Mouse (Mus musculus) limb, embryonic 15.5 days (tissue): Measurements from ENCODE around the gene Antxr1. TPM values are rescaled to one million over a fixed set of nuclear protein-coding genes. Genes with fewer than 3 reads are reported as not detected.

Source experiments
- ATAC-seq: fragments of 200-750 bp; cut with Nextera tagmentation; 2 replicates; pipeline ENCODE4 v1.8.0; 2017; ENCODE audit warnings: low read depth, moderate TSS enrichment; ENCODE audit not compliant: insufficient number of reproducible peaks, low FRiP score, low TSS enrichment
- H3K27ac ChIP-seq: fragments of 300-500 bp; sonication (generic); 2 replicates; pipeline ENCODE4 v1.5.1; 2015; ENCODE audit warnings: moderate library complexity, mild to moderate bottlenecking, inconsistent platforms
- H3K27me3 ChIP-seq: fragments of 300-500 bp; sonication (generic); 2 replicates; pipeline ENCODE4 v1.6.1; 2015; ENCODE audit warnings: inconsistent platforms
- H3K36me3 ChIP-seq: fragments of 300-500 bp; sonication (generic); 2 replicates; pipeline ENCODE4 v1.6.1; 2015; ENCODE audit warnings: inconsistent platforms
- H3K4me1 ChIP-seq: fragments of 300-500 bp; sonication (generic); 2 replicates; pipeline ENCODE4 v1.6.1; 2015; ENCODE audit warnings: inconsistent platforms
- H3K4me2 ChIP-seq: fragments of 300-500 bp; sonication (generic); 2 replicates; pipeline ENCODE4 v1.6.1; 2015; ENCODE audit warnings: mild to moderate bottlenecking, inconsistent platforms
- H3K4me3 ChIP-seq: fragments of 300-500 bp; sonication (generic); 2 replicates; pipeline ENCODE4 v1.5.1; 2015; ENCODE audit warnings: mild to moderate bottlenecking, inconsistent platforms
- H3K9ac ChIP-seq: fragments of 300-500 bp; sonication (generic); 2 replicates; pipeline ENCODE4 v1.6.1; 2015; ENCODE audit warnings: inconsistent platforms
- H3K9me3 ChIP-seq: fragments of 300-500 bp; sonication (generic); 2 replicates; pipeline ENCODE4 v1.6.1; 2016; ENCODE audit warnings: inconsistent platforms
- WGBS: fragments of 180-500 bp; shearing (Covaris S2); methylation state at CpG from one replicate; pipeline ENCODE4 v1.1.7; 2015; 5-methylcytosine and 5-hydroxymethylcytosine counted together
- polyA plus RNA-seq: library from polyadenylated mRNA; unstranded; fragments of >200 nt; fragmentation: Nextera tagmentation; extraction: Ambion mirVana; gene quantifications from 2 replicates; pipeline ENCODE4 v1.2.1, GENCODE M21; 2015

Antxr1 gene
- polyA plus RNA-seq: 19.1 and 21.7 TPM in 2 replicates

- Histone ChIP-seq H3K36me3 (no peaks in the 10 kb centered on the region), H3K27me3 (no peaks in the 10 kb centered on the region), H3K4me2 (peak within 1 kb of the TSS; percentile 68), H3K4me1 (peaks cover 34% of the 10 kb centered on the region), H3K27ac (peak within 1 kb of the TSS; percentile 96), H3K9me3 (no peaks in the 10 kb centered on the region), H3K9ac (peak within 1 kb of the TSS; percentile 87), H3K4me3 (peak within 1 kb of the TSS; percentile 85)
- WGBS: under 1% methylated on average over 54 of the region's 54 CpGs
- peak; percentile 78 for ATAC-seq
Measured at GRCm38 (mm10) chr6:87335091-87335934, at the start of gene Antxr1. TSS of gene Antxr1 (minus strand) at chr6:87335821.

- Histone ChIP-seq H3K27ac (no peak overlapping the region), H3K27me3 (peaks cover 6% of the 10 kb centered on the region; the same call in 1 of the 2 replicates), H3K9ac (no peak overlapping the region), H3K4me1 (peaks cover 11% of the 10 kb centered on the region; the same call in 1 of the 2 replicates), H3K4me3 (peak overlapping the region; percentile 32; the same call in 1 of the 2 replicates), H3K36me3 (no peaks in the 10 kb centered on the region), H3K9me3 (no peaks in the 10 kb centered on the region), H3K4me2 (peak overlapping the region; percentile 59)
- ATAC-seq: no peak
- 36% methylated on average over 5 of the region's 6 CpGs for WGBS
Measured at GRCm38 (mm10) chr6:87384761-87385160, 49.1 kb upstream of the Antxr1 start.

- Histone ChIP-seq H3K9ac (no peak overlapping the region), H3K4me3 (peak overlapping the region; percentile 32), H3K4me2 (peak overlapping the region; percentile 59), H3K27ac (no peak overlapping the region), H3K9me3 (no peaks in the 10 kb centered on the region), H3K27me3 (peaks cover 6% of the 10 kb centered on the region; the same call in 1 of the 2 replicates), H3K36me3 (no peaks in the 10 kb centered on the region), H3K4me1 (peaks cover 11% of the 10 kb centered on the region; the same call in 1 of the 2 replicates)
- WGBS: 10% methylated on average over 24 of the region's 24 CpGs
- no peak for ATAC-seq
Measured at GRCm38 (mm10) chr6:87383926-87384691, 48.5 kb upstream of the Antxr1 start.

- H3K9ac ChIP-seq: no peak within 1 kb of the TSS
- ATAC-seq: no peak
- no peak within 1 kb of the TSS for H3K27ac ChIP-seq
- H3K4me1 ChIP-seq: no peaks in the 10 kb centered on the region
- no peak within 1 kb of the TSS for H3K4me3 ChIP-seq
- H3K36me3 ChIP-seq: no peaks in the 10 kb centered on the region
- no peaks in the 10 kb centered on the region for H3K27me3 ChIP-seq
- no peak within 1 kb of the TSS for H3K4me2 ChIP-seq
- whole genome bisulfite sequencing: 89% methylated on average over 9 of the region's 9 CpGs
- no peaks in the 10 kb centered on the region for H3K9me3 ChIP-seq
Measured at GRCm38 (mm10) chr6:87373057-87373456, 37.4 kb upstream of the Antxr1 start, which contains the start of gene Gkn2. TSS of gene Gkn2 (plus strand) at chr6:87373357.

GRCm38 (mm10) chr6:87369223-87369622 lies 33.6 kb upstream of the Antxr1 start:
- WGBS: 81% methylated on average over 5 of the region's 5 CpGs
- Histone ChIP-seq H3K27ac (no peak overlapping the region), H3K9ac (no peak overlapping the region), H3K4me1 (no peaks in the 10 kb centered on the region), H3K9me3 (no peaks in the 10 kb centered on the region), H3K4me3 (no peak overlapping the region), H3K4me2 (no peak overlapping the region), H3K27me3 (no peaks in the 10 kb centered on the region), H3K36me3 (no peaks in the 10 kb centered on the region)
- ATAC-seq: no peak

GRCm38 (mm10) chr6:87354441-87354840 lies 18.8 kb upstream of the Antxr1 start:
- H3K36me3 ChIP-seq: no peaks in the 10 kb centered on the region
- no peaks in the 10 kb centered on the region for H3K9me3 ChIP-seq
- ATAC-seq: no peak
- no peaks in the 10 kb centered on the region for H3K27me3 ChIP-seq
- no peak overlapping the region for H3K4me3 ChIP-seq
- H3K9ac ChIP-seq: no peak overlapping the region
- no peaks in the 10 kb centered on the region for H3K4me1 ChIP-seq
- WGBS: 65% methylated on average over 5 of the region's 5 CpGs
- H3K4me2 ChIP-seq: no peak overlapping the region
- no peak overlapping the region for H3K27ac ChIP-seq

- Histone ChIP-seq H3K27ac (no peak within 1 kb of the TSS), H3K9me3 (no peaks in the 10 kb centered on the region), H3K36me3 (no peaks in the 10 kb centered on the region), H3K9ac (no peak within 1 kb of the TSS), H3K4me1 (no peaks in the 10 kb centered on the region), H3K27me3 (no peaks in the 10 kb centered on the region), H3K4me3 (no peak within 1 kb of the TSS), H3K4me2 (no peak within 1 kb of the TSS)
- WGBS: 87% methylated on average over 8 of the region's 8 CpGs
- ATAC-seq: no peak
Measured at GRCm38 (mm10) chr6:87350829-87351228, 15.2 kb upstream of the Antxr1 start, which contains the start of gene Gkn1. TSS of gene Gkn1 (minus strand) at chr6:87350942.

- no peak overlapping the region for H3K9ac ChIP-seq
- no peaks in the 10 kb centered on the region for H3K27me3 ChIP-seq
- H3K4me2 ChIP-seq: peak overlapping the region; percentile 68
- H3K27ac ChIP-seq: no peak overlapping the region
- no peaks in the 10 kb centered on the region for H3K9me3 ChIP-seq
- peak overlapping the region; percentile 85 for H3K4me3 ChIP-seq
- H3K36me3 ChIP-seq: no peaks in the 10 kb centered on the region
- 0 out of 2 replicates have a peak, but pooled peaks have one; percentile 4 for ATAC-seq
- peaks cover 28% of the 10 kb centered on the region for H3K4me1 ChIP-seq
- 28% methylated on average over 6 of the region's 6 CpGs for WGBS
Measured at GRCm38 (mm10) chr6:87335935-87336295, 294 bp upstream of the Antxr1 start.

- 2% methylated on average over 11 of the region's 11 CpGs for WGBS
- peak overlapping the region; percentile 87 for H3K9ac ChIP-seq
- H3K9me3 ChIP-seq: no peaks in the 10 kb centered on the region
- H3K4me3 ChIP-seq: peak overlapping the region; percentile 85
- no peaks in the 10 kb centered on the region for H3K36me3 ChIP-seq
- no peaks in the 10 kb centered on the region for H3K27me3 ChIP-seq
- peak; percentile 61; the same call in 1 of the 2 replicates for ATAC-seq
- H3K4me1 ChIP-seq: peaks cover 42% of the 10 kb centered on the region
- H3K27ac ChIP-seq: peak overlapping the region; percentile 96
- peak overlapping the region; percentile 68 for H3K4me2 ChIP-seq
Measured at GRCm38 (mm10) chr6:87334361-87335090, 1.1 kb downstream of the Antxr1 start.

- WGBS: 39% methylated on average over 2 of the region's 2 CpGs
Measured at GRCm38 (mm10) chr6:87332380-87332779, 3.2 kb downstream of the Antxr1 start.

More at GRCm38 (mm10) chr6:87332380-87332779, 3.2 kb downstream of the Antxr1 start:
- ATAC-seq: no peak
- H3K27me3 ChIP-seq: no peaks in the 10 kb centered on the region
- H3K27ac ChIP-seq: no peak overlapping the region
- H3K9me3 ChIP-seq: no peaks in the 10 kb centered on the region
- no peak overlapping the region for H3K9ac ChIP-seq
- peak overlapping the region; percentile 85 for H3K4me3 ChIP-seq
- no peaks in the 10 kb centered on the region for H3K36me3 ChIP-seq
- H3K4me1 ChIP-seq: peaks cover 53% of the 10 kb centered on the region
- H3K4me2 ChIP-seq: peak overlapping the region; percentile 68
